Mouse (Mus musculus) MEL (cell line): ENCODE results near the gene Entr1.

Experiments
- CTCF ChIP-seq, 3 experiments: IDR thresholded peaks in 2 of 3; conservative IDR thresholded peaks in 1 of 3; 2 replicates each; pipeline ENCODE4 v1.5.1; 2011 to 2012; ENCODE audit warnings: low read length in 3 of 3, low read depth in 2 of 3, mild to moderate bottlenecking in 2 of 3, improper control_type of control experiment in 1 of 3, inconsistent platforms in 1 of 3, mixed read lengths in 1 of 3, moderate library complexity in 1 of 3; ENCODE audit not compliant: control insufficient read depth in 1 of 3, insufficient read depth in 1 of 3, poor library complexity in 1 of 3, severe bottlenecking in 1 of 3
- E2F4 ChIP-seq: IDR thresholded peaks from 2 replicates; pipeline ENCODE4 v1.6.1; 2011; ENCODE audit warnings: low read depth, low read length, improper control_type of control experiment, borderline replicate concordance
- EP300 ChIP-seq, 2 experiments: IDR thresholded peaks; 2 replicates each; pipeline ENCODE4 v1.6.1; 2011; ENCODE audit warnings: improper control_type of control experiment in 2 of 2, low read length in 2 of 2, low read depth in 1 of 2, mild to moderate bottlenecking in 1 of 2
- GATA1 ChIP-seq: IDR thresholded peaks from 2 replicates; pipeline ENCODE4 v1.6.1; 2011; ENCODE audit warnings: low read depth, low read length, improper control_type of control experiment
- JUND ChIP-seq: IDR thresholded peaks from 2 replicates; pipeline ENCODE4 v1.6.1; 2011; ENCODE audit warnings: low read depth, mild to moderate bottlenecking, improper control_type of control experiment, low read length
- NRF1 ChIP-seq: IDR thresholded peaks from 2 replicates; pipeline ENCODE4 v1.6.1; 2014; ENCODE audit warnings: low read depth, mild to moderate bottlenecking, inconsistent platforms, low read length, improper control_type of control experiment, moderate library complexity; ENCODE audit not compliant: poor library complexity, insufficient read depth, severe bottlenecking
- POLR2A ChIP-seq, 2 experiments: IDR thresholded peaks; 2 replicates each; pipeline ENCODE4 v1.6.1; 2011 to 2012; ENCODE audit warnings: low read length in 2 of 2, mild to moderate bottlenecking in 2 of 2, control low read depth in 1 of 2, improper control_type of control experiment in 1 of 2, low read depth in 1 of 2, moderate library complexity in 1 of 2; ENCODE audit not compliant: control insufficient read depth in 1 of 2, insufficient read depth in 1 of 2, poor library complexity in 1 of 2
- POLR2AphosphoS2 ChIP-seq: IDR thresholded peaks from 2 replicates; pipeline ENCODE4 v1.6.1; 2011; ENCODE audit warnings: low read length, improper control_type of control experiment
- TAL1 ChIP-seq: IDR thresholded peaks from 2 replicates; pipeline ENCODE4 v1.6.1; 2012; ENCODE audit warnings: mild to moderate bottlenecking, inconsistent platforms, low read length, moderate library complexity, mixed read lengths
- TBP ChIP-seq: IDR thresholded peaks from 2 replicates; pipeline ENCODE4 v1.8.0; 2011; ENCODE audit warnings: low read depth, low read length, improper control_type of control experiment
- TCF12 ChIP-seq: IDR thresholded peaks from 2 replicates; pipeline ENCODE4 v1.6.1; 2014; ENCODE audit warnings: low read depth, mild to moderate bottlenecking, inconsistent platforms, low read length, improper control_type of control experiment, moderate library complexity
- UBTF ChIP-seq: IDR thresholded peaks from 2 replicates; pipeline ENCODE4 v1.6.1; 2012; ENCODE audit warnings: low read depth, mild to moderate bottlenecking, inconsistent platforms, low read length, improper control_type of control experiment, moderate library complexity, borderline replicate concordance; ENCODE audit not compliant: insufficient read depth
- ZNF384 ChIP-seq: IDR thresholded peaks from 2 replicates; pipeline ENCODE4 v1.6.1; 2012; ENCODE audit warnings: low read depth, mild to moderate bottlenecking, inconsistent platforms, low read length, improper control_type of control experiment

DNA sequence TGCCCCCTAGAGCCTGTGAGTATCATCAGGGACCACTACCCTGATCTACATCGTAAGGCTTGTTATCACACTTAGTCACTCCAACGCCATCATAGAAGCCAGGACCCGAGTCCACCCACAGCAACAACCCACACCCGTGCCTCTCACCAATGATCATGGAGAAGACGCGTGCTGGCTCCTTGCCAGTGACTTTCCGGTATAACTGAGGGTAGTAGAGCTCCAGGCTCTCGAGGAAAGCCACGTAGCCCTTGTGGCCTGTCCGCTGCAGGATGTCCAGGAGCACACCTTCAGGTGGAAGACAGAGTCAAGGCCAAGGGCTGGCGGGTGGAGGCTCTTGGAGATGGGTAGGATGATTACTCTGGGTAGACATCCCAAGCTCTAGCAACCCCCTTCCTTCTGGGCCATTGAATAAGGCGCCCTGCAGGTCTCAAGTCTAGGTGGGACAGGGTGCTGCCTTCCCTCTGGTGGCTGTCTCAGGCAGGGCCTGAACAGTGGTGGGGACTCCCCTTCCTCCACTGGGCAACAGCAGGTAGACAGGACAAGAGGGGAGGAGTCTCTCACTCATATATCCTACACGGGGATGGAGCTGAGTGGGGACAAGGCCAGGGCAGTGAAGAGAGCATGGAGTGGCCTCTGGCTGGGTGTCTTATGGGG is 30.3 kb downstream of the Entr1 start:
- TF ChIP-seq CTCF (IDR thresholded peaks at IDR 0.05 in 2 of 3, conservative IDR thresholded peaks at IDR 0.05 in 1 of 3; ENCODE audit: control insufficient read depth in 1 of 3, insufficient read depth in 1 of 3, low read depth in 2 of 3, low read length in 3 of 3, poor library complexity in 1 of 3, severe bottlenecking in 1 of 3) = no peak
- no peak for TF ChIP-seq GATA1
- TF ChIP-seq EP300 (IDR thresholded peaks at IDR 0.05; ENCODE audit: low read depth in 1 of 2, low read length in 2 of 2) = no peak
- no peak for TF ChIP-seq POLR2A (IDR thresholded peaks at IDR 0.05; ENCODE audit: control insufficient read depth in 1 of 2, insufficient read depth in 1 of 2, low read depth in 1 of 2, low read length in 2 of 2, poor library complexity in 1 of 2)
- no peak for TF ChIP-seq POLR2AphosphoS2
- TF ChIP-seq UBTF = no peak
- no peak for TF ChIP-seq TBP
- no peak for TF ChIP-seq NRF1
- TF ChIP-seq TAL1 = no peak
- no peak for TF ChIP-seq TCF12
- TF ChIP-seq E2F4 = no peak
- no peak for TF ChIP-seq JUND
- TF ChIP-seq ZNF384 = no peak
